Mouse (Mus musculus): ENCODE data around the gene Ush1g.

DNA sequence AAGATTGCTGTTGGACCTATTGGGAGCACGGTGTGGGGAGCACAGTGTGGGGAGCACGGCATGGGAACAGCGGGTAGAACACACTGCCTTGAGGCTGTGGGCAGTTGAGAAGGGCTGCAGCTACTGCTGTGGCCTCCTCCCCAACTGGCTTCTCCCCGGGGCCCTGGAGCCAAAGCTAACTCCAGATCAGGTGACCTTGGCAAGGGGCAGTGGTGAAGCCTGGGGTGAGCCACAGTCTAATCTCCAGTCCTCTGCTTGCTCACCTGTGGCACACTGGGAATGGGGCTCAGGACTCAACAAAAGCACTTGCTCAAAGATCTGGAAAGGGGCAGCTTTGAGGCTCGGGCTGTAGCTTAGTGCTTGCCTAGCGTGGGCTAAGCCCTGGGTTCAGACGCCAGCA lies 4.6 kb downstream of the Ush1g start:
- TF ChIP-seq MAX (IDR thresholded peaks at IDR 0.05; ENCODE audit: low read depth), result no peak
- TF ChIP-seq POLR2A (IDR thresholded peaks at IDR 0.05; ENCODE audit: insufficient read length, low read depth), result no peak
- TF ChIP-seq TCF3 (IDR thresholded peaks at IDR 0.05; ENCODE audit: insufficient read length, low read depth), result no peak
- TF ChIP-seq E2F4 (IDR thresholded peaks at IDR 0.05; ENCODE audit: insufficient read depth), result no peak
